Mouse (Mus musculus) hindbrain, postnatal 0 days (tissue): Measurements from ENCODE around the gene Tnks2. TPM values are rescaled to one million over a fixed set of nuclear protein-coding genes. Genes with fewer than 3 reads are reported as not detected.

Experiments
- ATAC-seq: fragments of 200-750 bp; cut with Nextera tagmentation; 2 replicates; pipeline ENCODE4 v1.8.0; 2017; ENCODE audit warnings: mild to moderate bottlenecking, moderate TSS enrichment, moderate library complexity
- DNase-seq: peaks from one replicate; pipeline ENCODE4 v3.0.0-alpha.2; 2015; ENCODE audit warnings: low spot score
- H3K27ac ChIP-seq: fragments of 300-500 bp; sonication (generic); 2 replicates; pipeline ENCODE4 v1.5.1; 2014; ENCODE audit warnings: mild to moderate bottlenecking
- H3K27me3 ChIP-seq: fragments of 300-500 bp; sonication (generic); 2 replicates; pipeline ENCODE4 v1.6.1; 2014; ENCODE audit warnings: low read length, mixed read lengths; ENCODE audit not compliant: insufficient read depth
- H3K36me3 ChIP-seq: fragments of 300-500 bp; sonication (generic); 2 replicates; pipeline ENCODE4 v1.6.1; 2014; ENCODE audit warnings: low read length, mixed read lengths; ENCODE audit not compliant: insufficient read depth
- H3K4me1 ChIP-seq: fragments of 300-500 bp; sonication (generic); 2 replicates; pipeline ENCODE4 v1.6.1; 2014; ENCODE audit warnings: antibody characterized with exemption, low read length, mixed read lengths; ENCODE audit not compliant: insufficient read depth
- H3K4me2 ChIP-seq: fragments of 300-500 bp; sonication (generic); 2 replicates; pipeline ENCODE4 v1.6.1; 2014; ENCODE audit warnings: low read depth, mild to moderate bottlenecking, low read length, moderate library complexity, mixed read lengths
- H3K4me3 ChIP-seq: fragments of 300-500 bp; sonication (generic); 2 replicates; pipeline ENCODE4 v1.5.1; 2014; ENCODE audit warnings: low read length
- H3K9ac ChIP-seq: fragments of 300-500 bp; sonication (generic); replicated peaks from 2 replicates; pipeline ENCODE4 v1.6.1; 2014; ENCODE audit warnings: mild to moderate bottlenecking, low read length, moderate library complexity, mixed read lengths
- H3K9me3 ChIP-seq: fragments of 300-500 bp; sonication (generic); 2 replicates; pipeline ENCODE4 v1.6.1; 2016; ENCODE audit warnings: low read length, mixed read lengths
- CTCF ChIP-seq: IDR thresholded peaks from 2 replicates; pipeline ENCODE4 v1.5.1; 2016; ENCODE audit warnings: antibody characterized with exemption, control low read depth, low read depth
- WGBS: fragments of 180-500 bp; shearing (Covaris S2); extraction: QIAGEN DNeasy Blood & Tissue Kit; methylation state at CpG from one replicate; pipeline ENCODE4 v1.1.7; 2014; 5-methylcytosine and 5-hydroxymethylcytosine counted together
- polyA plus RNA-seq: library from polyadenylated mRNA; unstranded; fragments of >200 nt; fragmentation: Nextera tagmentation; extraction: Ambion mirVana; gene quantifications from 2 replicates; pipeline ENCODE4 v1.2.1, GENCODE M21; 2015
- total RNA-seq: library from RNA; depleted of rRNA; stranded (reverse); fragments of >200 nt; gene quantifications from 2 replicates; pipeline ENCODE4 v1.2.3, GENCODE M21; 2014

Gene Tnks2
- total and polyA plus RNA-seq, 2 experiments from 2014 or later = 28.7 to 128 TPM

DNA sequence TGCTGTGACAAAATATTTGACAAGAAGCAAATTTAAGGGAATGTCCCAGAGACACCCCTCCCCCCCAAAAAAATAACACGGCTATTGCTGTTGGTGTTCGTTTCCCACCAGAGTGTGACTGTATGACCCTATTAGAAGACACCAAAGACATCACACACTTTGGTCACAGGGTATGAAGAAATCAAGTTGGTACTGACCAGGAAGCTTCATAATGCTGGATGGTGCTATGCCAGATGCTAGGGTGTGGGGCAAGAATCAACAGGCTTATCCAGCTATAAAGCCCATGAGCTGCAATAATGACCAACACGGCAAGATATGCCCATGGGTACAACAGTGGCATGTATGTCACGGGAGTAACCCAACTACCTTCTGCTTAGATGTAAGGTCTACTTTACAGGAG is 11.3 kb upstream of the Tnks2 start:
- 90% methylated on average over 4 of the region's 4 CpGs for WGBS
- Histone ChIP-seq H3K4me1 (no peaks in the 10 kb centered on the region), H3K36me3 (no peaks in the 10 kb centered on the region), H3K4me3 (no peak overlapping the region), H3K27ac (no peak overlapping the region), H3K27me3 (no peaks in the 10 kb centered on the region), H3K9ac (no peak overlapping the region), H3K9me3 (no peaks in the 10 kb centered on the region), H3K4me2 (no peak overlapping the region)
- no peak for TF ChIP-seq CTCF
- ATAC-seq (no peak), DNase-seq (no peak)

DNA sequence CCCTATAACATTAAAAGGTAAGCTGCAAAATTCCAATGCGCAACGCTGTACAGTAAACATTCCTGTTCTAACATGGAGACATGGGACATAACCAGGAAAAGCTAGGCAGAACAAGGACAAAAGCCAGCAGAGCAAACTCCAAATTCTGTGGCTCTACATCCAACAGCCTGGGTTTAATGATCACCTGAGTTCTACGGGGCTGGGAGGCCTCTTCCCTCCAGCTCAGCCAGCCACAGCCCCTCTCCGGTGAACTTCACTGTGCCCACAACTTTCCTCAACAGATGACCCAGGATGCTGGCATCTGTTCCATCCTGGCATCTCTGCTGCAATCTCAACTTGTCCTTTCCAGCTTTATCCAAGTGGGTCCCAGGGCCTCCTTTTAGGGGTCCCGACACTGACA is 6.4 kb upstream of the Tnks2 start:
- WGBS = 91% methylated on average over 5 of the region's 5 CpGs

DNA sequence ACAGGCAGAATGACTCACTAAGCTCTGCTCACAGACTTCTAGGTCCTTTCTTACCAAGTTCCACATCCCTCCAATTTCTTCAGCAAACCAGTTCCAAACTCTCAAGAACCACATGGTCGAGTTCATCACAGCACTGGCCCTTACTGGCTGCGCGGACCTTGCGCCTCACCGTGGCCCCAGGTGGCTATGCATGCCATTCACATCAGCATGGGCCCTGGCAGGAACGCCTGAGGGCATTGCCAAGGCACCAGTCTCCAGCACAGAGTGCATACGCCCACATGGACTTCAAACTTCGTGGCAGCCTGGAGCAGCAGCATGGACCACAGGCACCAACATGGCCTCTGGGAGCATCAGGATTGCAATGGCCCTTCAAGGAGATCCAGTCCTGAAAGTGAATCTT is 5.7 kb upstream of the Tnks2 start:
- peaks cover 6% of the 10 kb centered on the region; the same call in 1 of the 2 replicates for H3K4me1 ChIP-seq
- no peaks in the 10 kb centered on the region for H3K9me3 ChIP-seq
- 51% methylated on average over 8 of the region's 8 CpGs for WGBS
- no peak overlapping the region for H3K4me3 ChIP-seq
- no peaks in the 10 kb centered on the region for H3K36me3 ChIP-seq
- no peak overlapping the region for H3K4me2 ChIP-seq
- H3K27me3 ChIP-seq = no peaks in the 10 kb centered on the region
- peak; percentile 29; the same call in 1 of the 2 replicates for TF ChIP-seq CTCF
- no peak overlapping the region for H3K9ac ChIP-seq
- ATAC-seq (0 out of 2 replicates have a peak, but pooled peaks have one; percentile 59), DNase-seq (peak; percentile 24)
- H3K27ac ChIP-seq = no peak overlapping the region

More for the DNA sequence above, 6.4 kb upstream of the Tnks2 start:
- Histone ChIP-seq H3K36me3 (no peaks in the 10 kb centered on the region), H3K4me3 (no peak overlapping the region), H3K9ac (no peak overlapping the region), H3K27me3 (no peaks in the 10 kb centered on the region), H3K4me1 (no peaks in the 10 kb centered on the region), H3K4me2 (no peak overlapping the region), H3K9me3 (no peaks in the 10 kb centered on the region), H3K27ac (no peak overlapping the region)
- ATAC-seq (no peak), DNase-seq (no peak)
- TF ChIP-seq CTCF = no peak

DNA sequence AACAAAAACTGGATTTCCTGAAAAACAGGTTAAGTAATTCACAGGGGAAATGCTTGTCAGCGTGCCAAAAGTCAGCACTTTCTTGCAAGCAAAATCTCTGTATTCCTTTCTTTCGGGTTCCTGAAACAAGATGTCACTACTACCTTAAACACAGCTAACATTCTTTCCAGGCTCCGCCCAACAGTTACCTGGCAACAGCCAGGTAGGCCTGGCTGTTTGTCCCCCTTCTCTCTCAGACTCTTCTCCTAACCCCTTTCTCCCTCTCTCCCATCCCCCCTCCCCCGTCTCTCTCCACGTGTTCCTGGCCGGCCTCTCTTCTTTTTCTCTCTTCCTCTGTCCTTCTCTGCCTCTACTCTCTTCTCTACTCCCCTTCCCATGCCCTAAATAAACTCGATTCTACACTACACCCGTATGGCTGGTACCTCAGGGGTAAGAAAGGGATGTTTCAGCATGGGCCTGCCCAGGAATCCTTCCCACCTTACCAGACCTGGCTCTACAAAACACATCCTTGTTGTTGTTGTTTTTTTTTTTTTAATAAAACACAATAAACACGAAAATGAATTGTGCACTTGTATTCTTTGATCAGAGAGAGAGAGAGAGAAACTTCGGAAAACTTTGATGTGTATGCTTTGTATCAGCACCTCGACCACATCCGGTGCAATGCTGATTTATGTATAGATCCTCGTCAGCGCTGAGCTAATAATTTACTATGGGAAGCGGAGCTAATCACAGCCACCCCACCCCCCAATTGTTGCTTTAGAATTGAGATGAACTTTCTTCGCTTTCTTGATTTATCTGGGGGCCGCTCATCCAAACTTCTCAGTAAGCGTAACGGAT is 863 bp upstream of the Tnks2 start:
- ATAC-seq = no peak
- peak overlapping the region; percentile 98 for H3K9ac ChIP-seq
- H3K4me2 ChIP-seq = peak overlapping the region; percentile 88
- TF ChIP-seq CTCF = no peak
- H3K9me3 ChIP-seq = no peaks in the 10 kb centered on the region
- H3K4me1 ChIP-seq = peaks cover 13% of the 10 kb centered on the region
- DNase-seq = peak; percentile 64
- no peaks in the 10 kb centered on the region for H3K36me3 ChIP-seq
- peak overlapping the region; percentile 68 for H3K4me3 ChIP-seq
- H3K27ac ChIP-seq = peak overlapping the region; percentile 97
- WGBS = 7% methylated on average over 19 of the region's 19 CpGs
- no peaks in the 10 kb centered on the region for H3K27me3 ChIP-seq

DNA sequence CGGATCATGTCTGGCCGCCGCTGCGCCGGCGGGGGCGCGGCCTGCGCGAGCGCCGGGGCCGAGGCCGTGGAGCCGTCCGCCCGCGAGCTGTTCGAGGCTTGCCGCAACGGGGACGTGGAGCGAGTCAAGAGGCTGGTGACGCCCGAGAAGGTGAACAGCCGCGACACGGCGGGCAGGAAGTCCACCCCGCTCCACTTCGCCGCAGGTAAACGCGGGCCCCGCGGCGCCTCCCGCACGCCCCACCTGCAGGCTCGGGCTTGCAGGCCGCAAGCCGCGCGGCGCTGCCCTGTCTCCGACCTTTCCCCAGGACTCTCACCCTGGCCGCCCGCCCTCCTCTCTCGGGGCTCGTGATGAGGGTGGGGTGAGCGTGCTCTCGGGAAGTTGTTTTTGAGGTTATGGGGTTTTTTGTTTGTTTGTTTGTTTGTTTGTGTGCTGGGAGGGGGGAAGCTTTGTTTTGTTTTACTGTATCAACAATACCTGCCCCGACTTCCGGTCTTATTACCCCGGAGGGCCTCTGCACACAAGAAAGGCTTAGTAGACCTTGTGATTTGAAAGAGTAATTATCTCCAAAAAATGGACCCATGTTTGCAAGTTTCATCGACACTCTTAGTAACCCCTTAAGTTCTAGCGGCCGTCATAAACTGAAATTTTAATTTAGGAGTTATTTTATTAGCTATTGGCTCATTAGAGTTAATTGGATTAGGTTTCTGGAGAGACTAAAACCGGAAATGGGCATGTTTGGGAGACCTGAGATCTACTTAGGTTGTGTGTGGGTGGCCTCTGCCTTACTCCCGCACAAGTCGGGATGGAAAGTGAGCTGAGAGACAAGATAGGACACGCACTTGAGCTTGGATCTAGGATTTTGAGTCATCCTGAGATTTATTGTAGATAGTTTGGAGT is 750 bp downstream of the Tnks2 start:
- H3K27ac ChIP-seq = peak overlapping the region; percentile 97
- peak overlapping the region; percentile 68 for H3K4me3 ChIP-seq
- H3K27me3 ChIP-seq = no peaks in the 10 kb centered on the region
- peak; percentile 58 for DNase-seq
- WGBS = under 1% methylated on average over 42 of the region's 62 CpGs
- peak; percentile 33 for ATAC-seq
- no peaks in the 10 kb centered on the region for H3K36me3 ChIP-seq
- peak overlapping the region; percentile 88 for H3K4me2 ChIP-seq
- H3K4me1 ChIP-seq = peaks cover 13% of the 10 kb centered on the region
- no peak for TF ChIP-seq CTCF
- H3K9me3 ChIP-seq = no peaks in the 10 kb centered on the region
- H3K9ac ChIP-seq = peak overlapping the region; percentile 98

DNA sequence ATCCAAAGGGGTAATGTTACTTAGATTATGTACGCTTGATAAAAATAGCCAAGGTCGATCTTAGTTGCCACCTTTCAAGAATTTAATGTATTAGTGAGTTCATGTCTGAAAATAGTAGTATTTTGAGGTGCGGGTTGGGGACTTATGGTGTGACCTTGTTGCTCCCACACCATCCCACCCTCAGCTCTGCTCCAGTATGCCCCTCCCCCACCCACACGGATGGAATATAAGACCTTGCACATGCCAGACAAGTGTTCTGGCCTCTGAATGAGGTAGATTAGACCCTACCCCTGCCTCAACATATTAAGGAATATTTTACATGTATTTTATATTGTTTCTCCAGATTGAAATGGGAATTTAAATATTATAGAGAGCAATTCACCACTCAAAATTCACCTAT is 2.0 kb downstream of the Tnks2 start:
- H3K27me3 ChIP-seq = no peaks in the 10 kb centered on the region
- H3K9ac ChIP-seq = no peak overlapping the region; the same call in 1 of the 2 replicates
- no peaks in the 10 kb centered on the region for H3K36me3 ChIP-seq
- no peak for TF ChIP-seq CTCF
- ATAC-seq (no peak), DNase-seq (no peak)
- 52% methylated on average over 4 of the region's 4 CpGs for WGBS
- peak overlapping the region; percentile 68 for H3K4me3 ChIP-seq
- peak overlapping the region; percentile 88 for H3K4me2 ChIP-seq
- peaks cover 13% of the 10 kb centered on the region for H3K4me1 ChIP-seq
- no peaks in the 10 kb centered on the region for H3K9me3 ChIP-seq
- H3K27ac ChIP-seq = no peak overlapping the region
